Mouse (Mus musculus): ENCODE results near the gene Ifitm5.

- no peak for TF ChIP-seq CTCF (IDR thresholded peaks at IDR 0.05; ENCODE audit: low read depth)
- no peak for TF ChIP-seq EP300 (IDR thresholded peaks at IDR 0.05; ENCODE audit: low read depth)
These were observed 30.2 kb downstream of the Ifitm5 start for GRCm38 (mm10) chr7:140919911-140920310.

Measured in heart, postnatal 0 days (tissue).